ENCODE assay signal across 8 mouse cellular contexts in genomic region chr17:26933419-26933818, GRCm38 (mm10). TPM values are rescaled to one million over a fixed set of nuclear protein-coding genes. Genes with fewer than 3 reads are reported as not detected.
A peak's percentile ranks its signal among the peaks of the same experiment; 100 is the strongest.
DNase-seq lines count a peak whose midpoint lies in the region; ATAC-seq lines count a peak whose summit lies in the region.

No protein-coding gene starts in this region.

- H3K9me3 ChIP-seq in lung, embryonic 15.5 days, result no peaks in the 10 kb centered on the region
- H3K9me3 ChIP-seq in forebrain, embryonic 10.5 days, result no peaks in the 10 kb centered on the region
- no peaks in the 10 kb centered on the region for H3K9me3 ChIP-seq in limb, embryonic 13.5 days
- no peaks in the 10 kb centered on the region for H3K9me3 ChIP-seq in neural tube, embryonic 14.5 days (ENCODE audit: control insufficient read depth, low read length)

- H3K27ac ChIP-seq in lung, embryonic 15.5 days, result peak overlapping the region; percentile 89
- peak overlapping the region; percentile 87 for H3K27ac ChIP-seq in forebrain, embryonic 10.5 days
- peak overlapping the region; percentile 87 for H3K27ac ChIP-seq in limb, embryonic 13.5 days
- peak overlapping the region; percentile 75 for H3K27ac ChIP-seq in neural tube, embryonic 14.5 days (ENCODE audit: low read depth, low read length)

- H3K4me3 ChIP-seq in lung, embryonic 15.5 days, result peak overlapping the region; percentile 57
- H3K4me3 ChIP-seq in forebrain, embryonic 10.5 days, result peak overlapping the region; percentile 67
- peak overlapping the region; percentile 74 for H3K4me3 ChIP-seq in limb, embryonic 13.5 days
- peak overlapping the region; percentile 77 for H3K4me3 ChIP-seq in neural tube, embryonic 14.5 days (ENCODE audit: low read depth, low read length)

- peak overlapping the region; percentile 62 for H3K9ac ChIP-seq in lung, embryonic 15.5 days
- peak overlapping the region; percentile 84 for H3K9ac ChIP-seq in limb, embryonic 13.5 days
- H3K9ac ChIP-seq in neural tube, embryonic 14.5 days (replicated peaks; ENCODE audit: low read depth, low read length), result peak overlapping the region; percentile 82

- peak overlapping the region; percentile 86 for H3K4me2 ChIP-seq in lung, embryonic 15.5 days
- peak overlapping the region; percentile 93 for H3K4me2 ChIP-seq in limb, embryonic 13.5 days (replicated peaks)
- H3K4me2 ChIP-seq in neural tube, embryonic 14.5 days (ENCODE audit: low read depth, low read length), result peak overlapping the region; percentile 82

- H3K36me3 ChIP-seq in lung, embryonic 15.5 days, result peaks cover 40% of the 10 kb centered on the region
- peaks cover 79% of the 10 kb centered on the region for H3K36me3 ChIP-seq in forebrain, embryonic 10.5 days (replicated peaks)
- peaks cover 51% of the 10 kb centered on the region for H3K36me3 ChIP-seq in limb, embryonic 13.5 days
- H3K36me3 ChIP-seq in neural tube, embryonic 14.5 days (ENCODE audit: control insufficient read depth, insufficient read depth, low read length), result peaks cover 10% of the 10 kb centered on the region

- DNase-seq in lung, postnatal 25 days (ENCODE audit: low spot score), result no peak
- no peak for DNase-seq in forebrain, embryonic 10.5 days (ENCODE audit: extremely low spot score, low spot score)
- DNase-seq in cerebellum, adult 11-12 months, result no peak
- no peak for DNase-seq in adrenal gland, adult 8-10 months
- DNase-seq in spleen, adult 12 weeks (ENCODE audit: low spot score), result no peak

- WGBS in lung, embryonic 15.5 days, result 4% methylated on average over 13 of the region's 13 CpGs
- WGBS in forebrain, embryonic 10.5 days, result 10% methylated on average over 13 of the region's 13 CpGs
- 6% methylated on average over 13 of the region's 13 CpGs for WGBS in limb, embryonic 13.5 days
- whole genome bisulfite sequencing in neural tube, embryonic 14.5 days, result 5% methylated on average over 13 of the region's 13 CpGs

- ATAC-seq in lung, embryonic 15.5 days (ENCODE audit: borderline replicate concordance, extremely low read depth, low FRiP score, low TSS enrichment), result peak; percentile 20; the same call in 1 of the 2 replicates
- ATAC-seq in limb, embryonic 13.5 days (ENCODE audit: low FRiP score, low read depth), result peak; percentile 8; the same call in 1 of the 2 replicates
- ATAC-seq in neural tube, embryonic 14.5 days (ENCODE audit: low read depth), result peak; percentile 18

- H3K27me3 ChIP-seq in lung, embryonic 15.5 days, result no peaks in the 10 kb centered on the region
- H3K27me3 ChIP-seq in forebrain, embryonic 10.5 days (ENCODE audit: poor library complexity, severe bottlenecking), result no peaks in the 10 kb centered on the region
- H3K27me3 ChIP-seq in limb, embryonic 13.5 days, result no peaks in the 10 kb centered on the region
- no peaks in the 10 kb centered on the region for H3K27me3 ChIP-seq in neural tube, embryonic 14.5 days (ENCODE audit: control insufficient read depth, insufficient read depth, low read length)

- H3K4me1 ChIP-seq in lung, embryonic 15.5 days, result peaks cover 28% of the 10 kb centered on the region
- peaks cover 35% of the 10 kb centered on the region for H3K4me1 ChIP-seq in forebrain, embryonic 10.5 days
- H3K4me1 ChIP-seq in limb, embryonic 13.5 days, result peaks cover 30% of the 10 kb centered on the region
- peaks cover 13% of the 10 kb centered on the region for H3K4me1 ChIP-seq in neural tube, embryonic 14.5 days (ENCODE audit: control insufficient read depth, insufficient read depth, low read length)

RNA-seq across cellular contexts. Expression of gene Phf1, which starts 0.6 kb away (rescaled TPM):
- polyA plus RNA-seq in lung, embryonic 15.5 days (2015; fragmentation: Nextera tagmentation; extraction: Ambion mirVana), result 7.6 and 8.7 TPM in 2 replicates
- polyA plus RNA-seq in forebrain, embryonic 10.5 days (2016; fragmentation: Nextera tagmentation; extraction: Ambion mirVana), result 2.8 and 2.9 TPM in 2 replicates
- polyA plus RNA-seq in limb, embryonic 13.5 days (2015; fragmentation: Nextera tagmentation; extraction: Ambion mirVana), result 15.0 and 15.6 TPM in 2 replicates
- polyA plus RNA-seq in neural tube, embryonic 14.5 days (2014; fragmentation: Nextera tagmentation; extraction: Ambion mirVana), result 18.8 and 23.8 TPM in 2 replicates
- total RNA-seq in adrenal gland, adult 8-10 months (2022), result 10 to 100 TPM; 46.9 to 60.1 (median 53.5) TPM

RNA-seq across cellular contexts. Expression of gene Cuta, which starts 6.0 kb away (rescaled TPM):
- polyA plus RNA-seq in lung, embryonic 15.5 days (2015; fragmentation: Nextera tagmentation; extraction: Ambion mirVana), result 182 and 184 TPM in 2 replicates
- 180 and 184 TPM in 2 replicates for polyA plus RNA-seq in forebrain, embryonic 10.5 days (2016; fragmentation: Nextera tagmentation; extraction: Ambion mirVana)
- polyA plus RNA-seq in limb, embryonic 13.5 days (2015; fragmentation: Nextera tagmentation; extraction: Ambion mirVana), result 170 and 176 TPM in 2 replicates
- 112 and 127 TPM in 2 replicates for polyA plus RNA-seq in neural tube, embryonic 14.5 days (2014; fragmentation: Nextera tagmentation; extraction: Ambion mirVana)
- 100 to 1,000 TPM; 151 to 162 (median 155) TPM for total RNA-seq in adrenal gland, adult 8-10 months (2022)

RNA-seq across cellular contexts. Expression of gene Syngap1, which starts 7.6 kb away (rescaled TPM):
- polyA plus RNA-seq in lung, embryonic 15.5 days (2015; fragmentation: Nextera tagmentation; extraction: Ambion mirVana), result 1.5 and 2.1 TPM in 2 replicates
- 1.5 and 1.9 TPM in 2 replicates for polyA plus RNA-seq in forebrain, embryonic 10.5 days (2016; fragmentation: Nextera tagmentation; extraction: Ambion mirVana)
- 3.6 and 4.4 TPM in 2 replicates for polyA plus RNA-seq in limb, embryonic 13.5 days (2015; fragmentation: Nextera tagmentation; extraction: Ambion mirVana)
- polyA plus RNA-seq in neural tube, embryonic 14.5 days (2014; fragmentation: Nextera tagmentation; extraction: Ambion mirVana), result 5.2 and 7.4 TPM in 2 replicates
- total RNA-seq in adrenal gland, adult 8-10 months (2022), result 10 to 100 TPM; 19.7 to 36.9 (median 26.9) TPM

RNA-seq across cellular contexts. Expression of gene Kifc5b, which starts 16.5 kb away (rescaled TPM):
- polyA plus RNA-seq in lung, embryonic 15.5 days (2015; fragmentation: Nextera tagmentation; extraction: Ambion mirVana), result 8.0 and 9.8 TPM in 2 replicates
- polyA plus RNA-seq in forebrain, embryonic 10.5 days (2016; fragmentation: Nextera tagmentation; extraction: Ambion mirVana), result 11.7 and 12.5 TPM in 2 replicates
- 9.0 and 9.6 TPM in 2 replicates for polyA plus RNA-seq in limb, embryonic 13.5 days (2015; fragmentation: Nextera tagmentation; extraction: Ambion mirVana)
- 2.4 and 2.8 TPM in 2 replicates for polyA plus RNA-seq in neural tube, embryonic 14.5 days (2014; fragmentation: Nextera tagmentation; extraction: Ambion mirVana)
- 1 to 10 TPM; 1.0 to 3.2 (median 1.6) TPM for total RNA-seq in adrenal gland, adult 8-10 months (2022)

RNA-seq across cellular contexts. Expression of gene Zbtb9, which starts 39.5 kb away (rescaled TPM):
- 16.3 and 16.9 TPM in 2 replicates for polyA plus RNA-seq in lung, embryonic 15.5 days (2015; fragmentation: Nextera tagmentation; extraction: Ambion mirVana)
- polyA plus RNA-seq in forebrain, embryonic 10.5 days (2016; fragmentation: Nextera tagmentation; extraction: Ambion mirVana), result 17.5 and 20.1 TPM in 2 replicates
- polyA plus RNA-seq in limb, embryonic 13.5 days (2015; fragmentation: Nextera tagmentation; extraction: Ambion mirVana), result 15.5 and 16.7 TPM in 2 replicates
- 10.8 and 11.4 TPM in 2 replicates for polyA plus RNA-seq in neural tube, embryonic 14.5 days (2014; fragmentation: Nextera tagmentation; extraction: Ambion mirVana)
- 10 to 100 TPM in 1 of 4 experiments, 1 to 10 TPM in 3; 6.6 to 10.1 (median 9.0) TPM for total RNA-seq in adrenal gland, adult 8-10 months (2022)
